Mouse (Mus musculus) layer of hippocampus, adult 18-20 months (tissue): ENCODE results near the gene Usp30. TPM values are rescaled to one million over a fixed set of nuclear protein-coding genes. Genes with fewer than 3 reads are reported as not detected.

ENCODE experiments used
- DNase-seq, 2 experiments: peaks; one replicate each; pipeline ENCODE4 v3.0.0; 2022; ENCODE audit warnings: low spot score in 2 of 2
- long read RNA-seq: library from polyadenylated mRNA; stranded (forward); transcript quantifications from one replicate; pipeline ENCODE4 v2.0.0, GENCODE M21; 2021
- total RNA-seq, 2 experiments: library from RNA; stranded (reverse); gene quantifications; 2 replicates each; pipeline ENCODE4 v1.2.3; 2021

The Usp30 gene
- total RNA-seq: 10 to 100 TPM; 39.9 to 42.2 TPM
- long read RNA-seq, full-length matches to known transcripts: 22 of 56 reads
- long read RNA-seq, partial matches to known transcripts: 5 of 56 reads
- long read RNA-seq, other reads (novel, unspliced or antisense): 29 of 56 reads

DNA sequence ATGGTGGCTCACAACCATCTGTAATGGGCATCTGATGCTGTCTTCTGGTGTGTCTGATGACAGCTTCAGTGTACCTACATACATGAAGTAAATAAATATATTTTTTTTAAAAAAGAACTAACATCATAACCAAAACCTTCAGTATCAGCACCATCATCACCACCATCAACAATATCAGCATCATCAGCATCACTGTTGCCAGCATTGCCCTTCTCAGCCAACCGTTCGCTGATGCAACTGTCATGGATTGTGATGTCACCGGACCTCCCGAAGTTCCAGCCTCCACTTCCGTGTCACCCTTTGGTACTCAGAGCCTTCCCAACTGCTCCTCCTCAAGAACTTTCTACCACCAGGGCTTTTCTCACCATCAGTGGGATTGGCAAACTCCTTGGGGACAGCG is at the start of gene Usp30:
Gene Usp30 (plus strand): TSS at position 301 of the 400 bp plus-strand sequence.
- DNase-seq: no peak

DNA sequence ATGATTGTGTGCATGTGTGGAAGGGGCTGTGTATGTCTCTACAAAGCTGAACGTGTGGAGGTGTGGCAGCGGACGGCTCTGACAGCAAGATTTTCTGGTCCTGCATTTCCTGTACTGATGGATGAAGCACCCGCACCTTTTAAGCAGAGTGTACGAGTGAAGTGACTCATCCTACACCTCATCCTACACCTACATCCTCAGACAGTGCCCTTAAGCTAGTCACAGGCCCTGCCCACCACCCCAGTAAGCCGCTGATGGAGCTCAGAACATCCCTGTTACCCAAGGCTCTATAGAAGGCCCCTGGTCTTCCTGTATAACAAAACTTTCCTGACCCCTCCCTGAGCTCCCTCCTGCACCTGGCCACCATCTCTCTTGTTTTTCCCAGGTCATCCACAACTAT is 40.9 kb upstream of the Usp30 start:
- no peak for DNase-seq

DNA sequence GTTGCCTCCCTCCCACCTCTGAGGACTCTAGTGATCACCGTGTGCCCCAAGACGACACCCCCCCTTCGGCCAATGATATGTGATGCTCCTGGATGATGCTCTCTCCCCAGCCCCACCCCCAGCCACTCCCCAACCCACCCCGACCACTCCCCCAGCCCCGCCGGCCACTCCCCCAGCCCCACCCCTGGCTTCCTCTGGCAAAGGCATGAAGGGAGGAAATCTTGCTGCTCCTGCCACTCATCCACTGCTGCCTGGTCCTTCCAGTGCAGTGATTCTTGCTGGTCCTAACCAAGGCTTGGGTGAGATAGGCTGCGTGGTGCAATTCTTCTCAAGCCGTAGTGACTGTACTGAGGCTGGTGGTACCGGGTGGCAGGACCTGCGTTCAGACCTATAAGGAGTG is 40.4 kb upstream of the Usp30 start:
- DNase-seq: no peak

DNA sequence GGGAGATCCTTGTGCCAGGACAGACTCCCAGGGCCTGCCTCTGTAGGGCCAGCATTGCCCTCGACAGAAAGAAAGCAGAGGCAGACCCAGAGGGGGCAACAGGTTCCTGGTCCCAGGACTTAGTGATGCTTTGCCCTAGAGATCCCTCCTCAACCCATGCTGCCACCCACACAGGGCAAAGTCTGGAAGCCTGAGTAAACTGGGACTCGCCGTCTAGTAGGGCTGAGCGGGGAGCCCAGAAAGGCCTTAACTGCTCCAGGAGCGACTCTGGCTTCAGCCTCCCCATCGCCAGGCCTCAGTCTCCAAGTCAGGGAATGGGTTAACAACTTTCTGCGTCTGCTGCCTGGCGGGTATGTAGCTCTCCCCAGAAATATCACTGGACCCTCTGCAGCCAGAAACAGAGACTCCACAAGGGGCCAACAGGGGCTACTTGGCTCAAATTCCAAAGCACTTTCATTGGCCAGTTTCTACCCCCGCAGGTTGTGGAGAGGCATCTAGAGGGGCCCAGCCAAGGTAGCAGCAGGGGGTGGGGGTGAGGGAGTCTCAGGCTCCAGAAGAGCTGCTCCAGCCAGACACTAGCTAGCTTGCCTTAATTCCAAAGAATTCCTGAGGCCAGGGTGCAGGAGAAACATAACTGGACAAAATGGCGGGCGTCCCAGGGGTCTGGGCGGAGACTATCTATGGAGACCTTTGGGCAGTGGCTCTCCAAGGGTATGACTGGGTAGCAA is 37.9 kb upstream of the Usp30 start:
- no peak for DNase-seq

DNA sequence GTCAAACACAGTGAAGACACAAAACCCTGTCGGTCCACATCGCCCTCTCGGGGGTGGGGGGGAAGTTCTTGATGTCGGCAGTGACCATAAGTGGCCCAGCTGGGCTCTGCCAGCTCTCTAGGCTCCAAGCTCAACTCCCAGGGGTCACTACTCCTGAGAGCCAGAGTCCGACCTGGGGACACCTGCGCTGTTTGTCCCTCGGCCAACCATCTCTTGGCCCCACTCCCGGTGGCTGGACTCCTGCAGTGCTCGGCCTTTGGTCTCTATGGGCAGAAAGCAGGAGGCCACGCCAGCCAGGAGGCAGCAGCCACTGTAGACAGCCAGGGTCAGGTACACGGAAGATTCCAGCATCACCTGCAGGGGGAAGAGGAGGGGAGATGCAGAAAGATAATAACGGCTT is 37.1 kb upstream of the Usp30 start:
- no peak for DNase-seq

DNA sequence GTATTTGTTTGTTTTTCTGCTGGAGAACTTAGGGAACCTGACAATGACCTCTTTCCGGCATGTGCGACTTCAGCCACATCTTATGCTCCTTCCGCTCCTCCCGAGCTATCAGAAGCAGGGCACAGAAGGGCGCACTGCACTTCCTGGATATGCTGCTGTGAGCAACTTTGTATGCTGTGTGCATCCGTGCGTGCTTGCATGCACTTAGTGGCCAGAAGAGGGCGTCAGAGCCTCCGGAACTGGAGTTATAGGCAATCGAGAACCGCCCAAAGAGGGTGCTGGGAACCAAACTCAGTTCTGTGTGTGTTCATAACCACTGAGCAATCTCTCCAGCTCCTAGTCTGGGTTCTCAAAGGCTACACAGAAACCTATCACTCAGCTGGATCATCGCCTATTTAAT is 34.6 kb upstream of the Usp30 start:
- no peak for DNase-seq

DNA sequence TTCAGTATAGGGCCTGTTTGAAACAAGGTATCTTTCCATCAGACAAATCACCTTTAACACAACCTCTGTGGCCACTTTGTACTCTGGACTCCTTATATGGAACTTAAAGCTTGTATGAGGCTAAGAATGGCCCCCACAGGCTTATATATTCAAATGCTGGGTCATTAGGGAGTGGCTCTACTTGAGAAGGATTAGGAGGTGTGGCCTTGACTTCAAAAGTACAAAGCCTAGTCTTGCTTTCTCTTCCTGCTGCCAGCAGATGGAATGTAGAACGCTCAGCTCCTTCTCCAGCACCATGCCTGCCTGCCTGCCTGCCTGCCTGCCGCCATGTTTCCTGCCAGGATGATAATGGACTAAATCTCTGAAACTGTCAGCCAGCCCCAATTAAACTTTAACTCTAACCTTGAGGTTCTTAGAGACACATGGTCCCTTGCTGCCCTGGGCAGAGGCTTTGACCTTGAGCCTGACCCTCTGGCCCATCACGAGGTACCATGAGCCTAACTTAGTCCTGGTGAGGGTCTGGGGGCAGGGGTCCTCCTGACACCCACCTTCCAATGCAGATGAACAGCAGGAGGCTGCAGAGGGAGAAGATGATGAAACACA is 33.0 kb upstream of the Usp30 start:
- no peak for DNase-seq

DNA sequence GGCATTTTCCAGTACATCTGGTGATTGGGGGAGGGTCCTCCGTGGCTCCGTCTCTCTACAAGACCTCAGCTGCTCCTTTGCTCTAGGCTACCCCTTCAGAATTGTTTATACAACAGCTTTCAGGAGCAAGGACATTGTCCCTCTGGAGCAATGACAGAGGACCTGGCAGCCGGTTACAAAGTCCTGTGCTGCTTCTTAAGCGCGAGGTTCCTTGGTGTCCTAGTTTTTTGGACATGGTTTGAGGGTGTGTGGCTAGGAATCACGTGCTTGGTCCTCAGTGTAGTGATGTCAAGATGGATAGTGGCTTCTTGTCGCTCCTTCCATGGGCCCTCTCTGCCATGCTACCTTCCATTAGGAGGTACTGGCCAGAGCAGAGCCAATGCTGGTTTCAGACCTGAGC is 30.9 kb upstream of the Usp30 start:
- DNase-seq: no peak

DNA sequence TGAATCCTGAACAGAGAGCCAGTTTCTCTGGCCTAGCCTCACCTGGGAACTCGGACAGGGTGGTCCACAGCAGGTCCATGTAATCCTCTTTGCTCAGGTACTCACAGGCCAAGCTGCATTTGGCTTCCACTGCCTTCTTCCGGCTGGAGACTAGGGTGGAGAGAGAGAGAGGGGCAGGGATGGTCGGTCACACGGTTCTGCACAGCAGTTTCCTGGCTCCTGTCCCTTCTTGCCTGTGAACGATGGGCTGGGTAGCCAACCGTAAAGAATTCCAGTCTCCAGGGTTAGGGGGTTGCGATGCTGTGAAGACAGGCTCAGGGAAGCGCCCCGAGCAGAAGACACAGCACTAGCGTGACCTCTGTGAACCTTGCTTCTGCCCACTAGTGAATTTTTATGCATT is 30.1 kb upstream of the Usp30 start:
- no peak for DNase-seq

DNA sequence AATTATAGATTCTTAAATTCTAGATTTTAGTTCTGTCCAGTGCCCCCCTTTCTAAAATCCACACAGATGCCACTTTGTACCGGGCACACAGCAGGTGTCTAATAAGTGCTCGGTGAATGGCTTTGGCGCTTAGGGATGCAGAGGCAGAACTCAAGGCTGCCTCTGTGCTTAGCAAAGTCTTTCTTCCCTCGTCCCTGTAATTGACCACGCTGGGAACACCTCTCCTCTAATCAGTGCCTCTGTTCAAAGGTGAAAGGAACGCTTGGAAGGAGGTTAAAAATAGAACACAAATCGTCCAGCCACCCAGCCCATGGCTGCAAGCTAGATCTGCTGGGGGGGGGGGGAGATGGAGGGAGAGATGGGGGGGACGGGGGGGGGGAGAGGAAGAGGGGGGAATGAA is 24.8 kb upstream of the Usp30 start:
- no peak for DNase-seq

DNA sequence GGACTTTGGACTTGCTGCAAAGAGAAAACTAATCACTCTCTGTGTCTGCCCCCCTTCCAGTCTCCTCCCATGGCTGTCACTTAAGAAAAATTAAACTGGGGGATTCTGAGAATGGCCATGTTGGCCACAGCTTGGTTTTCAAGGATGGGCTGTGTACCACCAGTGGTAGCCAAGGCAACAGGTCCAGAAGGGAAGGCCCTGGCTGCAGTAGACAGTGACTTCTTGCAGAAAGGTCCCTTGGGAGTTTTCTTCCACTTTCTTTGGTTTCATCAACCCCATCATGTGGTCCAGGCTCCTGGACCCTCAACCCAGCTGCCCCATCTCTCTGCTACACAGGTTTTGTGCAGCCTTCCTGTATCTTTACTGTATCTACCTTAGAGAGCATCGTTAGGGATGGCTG is 24.4 kb upstream of the Usp30 start:
- DNase-seq: no peak

DNA sequence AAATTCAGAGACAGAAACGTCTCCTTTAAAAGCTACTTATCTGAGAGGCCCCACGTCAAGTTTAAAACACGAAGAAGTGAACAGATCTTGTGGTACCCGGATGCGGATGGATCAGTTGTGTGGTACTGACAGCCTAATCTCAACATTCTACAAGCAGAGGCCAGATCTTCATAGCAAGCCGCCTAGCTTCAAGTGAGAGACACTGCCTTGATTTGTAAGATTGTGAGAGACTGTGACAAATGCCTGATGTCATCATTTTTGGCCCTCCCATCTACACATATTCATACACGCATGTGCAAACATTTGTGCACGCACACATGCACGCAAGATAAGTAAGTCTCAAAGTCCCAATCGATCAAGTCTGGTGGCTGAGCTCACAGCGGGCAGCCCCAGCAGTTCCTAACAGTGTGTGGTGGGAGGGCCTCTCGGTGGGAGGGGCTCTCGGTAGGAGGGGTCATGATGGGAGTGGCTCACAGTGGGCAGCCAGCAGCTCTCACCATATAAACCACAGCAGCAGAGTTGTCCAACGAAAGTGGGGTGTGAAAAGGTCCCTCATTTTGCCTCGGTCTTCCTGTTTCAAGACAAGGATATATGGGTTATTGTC is 23.8 kb upstream of the Usp30 start:
- DNase-seq: no peak

DNA sequence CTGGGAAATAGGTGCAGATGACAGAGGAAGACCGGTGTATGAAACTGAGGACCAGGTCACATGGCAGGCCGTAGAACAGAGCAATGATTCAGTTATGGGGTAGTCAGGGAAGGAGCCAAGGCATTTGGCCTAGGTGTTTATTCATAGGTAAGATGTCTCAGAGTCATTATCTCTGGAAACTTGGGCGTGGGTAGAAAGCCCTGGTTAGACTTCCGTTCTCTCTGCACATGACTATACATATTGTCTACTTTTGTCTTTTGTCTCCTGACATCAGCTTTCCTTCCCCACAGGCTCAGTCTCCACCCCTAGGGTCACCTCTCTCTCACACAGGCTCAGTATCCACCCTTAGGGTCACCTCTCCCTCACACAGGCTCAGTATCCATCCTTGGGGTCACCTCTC is 21.5 kb upstream of the Usp30 start:
- no peak for DNase-seq

DNA sequence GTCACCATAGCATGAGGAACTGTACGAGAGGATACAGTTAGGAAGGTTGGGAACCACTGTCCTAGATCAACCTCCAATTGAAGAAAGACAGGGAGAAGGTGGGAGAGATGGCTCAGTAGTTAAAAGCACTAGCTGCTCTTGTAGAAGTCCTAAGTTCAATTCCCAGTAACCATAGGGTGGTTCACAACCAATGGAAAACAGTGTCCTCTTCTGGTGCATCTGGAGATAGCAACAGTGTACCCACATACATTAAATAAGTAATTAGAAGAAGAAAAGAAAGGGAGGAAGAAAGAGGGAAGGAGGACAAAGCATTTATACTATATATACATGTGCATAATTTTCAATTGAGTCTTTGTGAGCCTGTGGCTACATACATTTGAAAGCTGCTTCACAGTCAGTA is 20.1 kb upstream of the Usp30 start:
- DNase-seq: no peak

DNA sequence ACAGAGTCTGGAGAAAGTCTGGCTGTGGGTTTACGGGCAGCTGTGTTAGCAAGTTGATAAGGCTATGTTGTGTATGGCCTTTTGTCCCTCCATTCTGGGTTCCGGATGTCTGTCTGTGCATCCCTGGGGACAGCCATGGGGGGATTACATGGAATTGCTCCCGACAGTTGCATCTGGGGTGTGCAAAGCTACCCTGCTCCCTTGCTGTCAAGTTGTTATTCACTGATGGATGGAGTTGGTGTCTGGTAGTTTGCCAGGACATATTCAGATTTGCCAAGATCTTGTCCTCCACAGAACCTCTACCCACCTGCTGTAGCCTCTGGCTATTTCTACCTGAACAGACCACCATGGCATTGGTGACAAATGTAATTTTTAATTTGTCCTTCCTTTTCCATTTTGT is 19.1 kb upstream of the Usp30 start:
- no peak for DNase-seq

DNA sequence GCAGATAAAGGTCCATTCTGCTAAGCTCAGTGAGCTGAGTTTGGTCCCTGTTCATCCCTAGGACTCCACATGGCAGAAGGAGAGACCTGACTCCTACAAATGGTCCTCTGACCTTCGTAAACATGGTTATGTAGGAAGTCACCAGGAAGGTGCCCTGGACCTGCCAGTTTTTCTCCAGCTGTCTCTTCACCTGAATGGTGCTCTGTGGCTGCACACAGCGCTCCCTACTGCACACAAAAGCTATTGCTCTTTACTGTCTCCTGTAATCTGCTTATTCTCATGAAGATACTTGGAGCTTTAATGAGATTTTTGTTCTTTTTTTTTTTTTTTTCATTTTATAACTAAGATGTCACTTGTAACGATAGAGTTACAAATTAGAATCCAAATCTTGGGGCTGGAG is 18.7 kb upstream of the Usp30 start:
- DNase-seq: no peak

DNA sequence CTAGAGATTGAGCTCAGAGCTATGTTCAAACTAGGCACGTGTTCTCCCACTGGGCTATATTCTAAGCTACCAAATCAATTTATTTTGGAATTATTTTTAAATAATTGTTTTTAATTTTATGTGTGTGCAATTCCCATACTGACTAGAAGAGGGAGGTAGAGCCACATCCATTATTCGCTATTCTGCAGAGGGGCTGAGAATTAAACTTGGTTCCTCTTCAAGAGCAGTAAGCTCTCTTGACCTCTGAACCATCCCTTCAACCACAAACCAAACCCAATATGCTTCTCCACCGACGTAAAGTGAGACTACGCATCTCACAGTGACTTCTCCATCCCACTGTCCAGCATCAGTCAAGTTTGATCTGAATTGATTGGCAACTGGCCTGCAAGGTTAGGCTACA is 18.1 kb upstream of the Usp30 start:
- no peak for DNase-seq

DNA sequence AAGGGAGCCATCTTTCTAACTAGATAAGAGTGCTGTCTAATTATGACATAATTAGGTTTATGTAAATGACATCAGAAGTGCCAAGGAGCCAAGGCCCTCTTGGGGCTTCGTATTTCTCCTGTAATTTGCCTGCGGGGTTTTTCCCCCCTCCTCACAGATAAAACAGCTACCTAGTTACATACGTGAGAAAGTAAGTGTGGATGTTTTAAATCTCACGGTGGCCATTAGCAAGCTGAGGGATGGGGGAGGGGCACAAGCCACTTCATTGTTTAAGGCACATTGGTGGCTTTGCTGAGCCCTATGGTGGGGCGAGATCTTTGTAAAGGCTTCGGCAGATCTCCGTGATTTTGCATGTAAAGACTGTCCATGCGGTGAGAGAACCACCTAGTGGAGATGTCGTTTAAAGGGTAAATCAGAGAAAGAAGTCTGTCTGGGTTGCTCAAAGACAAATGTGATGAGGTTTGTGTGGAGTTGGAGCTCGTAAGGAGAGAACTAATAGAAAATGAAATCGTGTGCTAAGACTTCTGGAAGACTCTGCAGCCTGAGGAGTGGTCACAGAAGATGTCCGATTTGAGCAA is 16.4 kb upstream of the Usp30 start:
- no peak for DNase-seq

DNA sequence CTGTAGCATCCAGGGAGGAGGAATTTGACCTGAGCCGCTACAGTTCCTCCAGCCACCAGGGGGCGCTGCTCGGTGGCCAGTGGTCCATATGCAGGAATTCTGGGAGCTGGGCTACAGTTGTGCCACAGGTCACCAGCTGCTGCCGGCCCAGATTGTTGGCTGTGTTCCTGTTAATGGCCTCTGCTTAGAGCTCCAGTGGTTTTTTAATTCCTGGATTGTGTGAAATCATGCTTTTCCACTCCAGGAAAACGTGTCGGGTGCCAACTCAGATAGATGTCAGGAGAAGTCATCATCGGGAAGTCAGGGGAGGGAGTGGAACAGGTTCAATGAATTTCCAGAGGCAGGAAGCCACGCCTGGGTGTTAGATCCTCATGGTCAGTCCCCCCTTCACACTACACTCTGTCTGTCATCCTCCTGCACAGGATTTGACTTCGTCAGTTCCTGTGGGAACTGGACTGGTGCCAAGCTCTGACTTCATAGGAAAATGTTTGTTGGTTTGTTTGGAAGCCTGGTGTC is 13.0 kb upstream of the Usp30 start:
- peak in 1 of 2 experiments; percentile 57 for DNase-seq

DNA sequence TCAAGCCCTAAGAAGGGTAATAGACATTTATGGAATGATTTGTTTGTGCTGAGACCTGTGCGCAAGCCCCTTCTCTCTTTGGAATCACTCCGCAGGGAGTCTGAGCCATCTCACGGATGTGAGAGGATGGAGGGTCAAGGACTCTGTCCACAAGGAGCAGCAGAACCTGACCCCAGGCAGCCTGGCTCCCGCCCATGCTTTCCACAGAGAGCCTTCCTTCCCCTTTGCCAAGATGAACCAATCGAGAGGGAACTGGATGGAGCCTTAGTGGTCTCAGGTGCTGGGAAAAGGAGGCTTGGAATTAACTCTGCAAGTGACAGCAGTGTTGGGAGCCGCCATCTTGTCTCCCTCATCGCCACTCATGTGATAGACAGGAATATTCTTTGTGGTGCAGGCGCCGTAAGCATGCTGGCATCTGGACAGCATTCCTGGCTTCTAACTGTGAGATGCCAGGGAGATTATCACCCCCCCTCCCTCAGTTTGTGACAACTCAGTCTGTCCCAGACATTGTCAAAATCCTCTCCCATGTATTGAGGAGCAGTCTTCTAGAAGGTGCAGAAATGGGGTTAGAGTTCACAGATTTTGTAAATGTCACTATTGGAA is 8.0 kb upstream of the Usp30 start:
- peak in 1 of 2 experiments; percentile 31 for DNase-seq

DNA sequence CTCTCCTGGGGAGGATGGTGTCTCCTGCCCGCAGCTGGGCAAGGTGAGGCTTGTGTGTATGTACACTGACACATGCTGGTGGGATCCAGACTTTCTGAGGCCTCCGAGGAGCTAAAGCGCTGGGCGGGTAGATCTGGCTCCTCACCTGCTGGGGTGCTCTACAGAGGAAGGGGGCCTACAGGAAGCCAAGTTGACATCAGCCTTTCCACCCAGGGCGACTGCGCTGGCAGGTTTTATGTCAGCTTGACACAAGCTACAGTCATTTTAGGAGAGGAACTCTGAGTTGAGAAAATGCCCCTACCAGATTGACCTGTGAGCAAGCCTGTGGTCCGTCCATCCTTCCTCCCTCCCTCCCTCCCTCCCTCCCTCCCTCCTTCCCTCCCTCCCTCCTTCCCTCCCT is 3.6 kb upstream of the Usp30 start:
- no peak for DNase-seq

DNA sequence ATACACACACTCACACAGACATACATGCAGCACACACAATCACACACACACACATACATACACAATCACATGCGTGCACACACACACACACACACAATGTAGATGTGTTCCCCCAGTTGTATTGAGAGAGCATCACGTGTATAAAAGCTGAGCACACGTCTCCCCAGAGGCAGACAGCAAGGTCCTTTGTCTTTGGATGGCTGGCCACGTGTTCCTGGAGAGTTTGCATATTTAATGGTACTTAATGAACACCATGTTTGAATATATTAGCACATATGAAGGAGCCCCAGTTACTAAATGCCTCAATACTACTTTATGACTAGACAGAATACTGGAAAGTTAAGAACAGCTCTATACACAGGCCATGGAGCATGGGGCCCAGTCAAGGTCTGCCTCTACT is 1.3 kb upstream of the Usp30 start:
- no peak for DNase-seq
